Mouse (Mus musculus) telencephalon, adult 2 months (tissue): Measurements from ENCODE around the gene Dock6.

Experiments
- DNase-seq: peaks from one replicate; pipeline ENCODE4 v3.0.0-alpha.2; 2011; ENCODE audit warnings: low read depth, low spot score

Dock6 gene

DNA sequence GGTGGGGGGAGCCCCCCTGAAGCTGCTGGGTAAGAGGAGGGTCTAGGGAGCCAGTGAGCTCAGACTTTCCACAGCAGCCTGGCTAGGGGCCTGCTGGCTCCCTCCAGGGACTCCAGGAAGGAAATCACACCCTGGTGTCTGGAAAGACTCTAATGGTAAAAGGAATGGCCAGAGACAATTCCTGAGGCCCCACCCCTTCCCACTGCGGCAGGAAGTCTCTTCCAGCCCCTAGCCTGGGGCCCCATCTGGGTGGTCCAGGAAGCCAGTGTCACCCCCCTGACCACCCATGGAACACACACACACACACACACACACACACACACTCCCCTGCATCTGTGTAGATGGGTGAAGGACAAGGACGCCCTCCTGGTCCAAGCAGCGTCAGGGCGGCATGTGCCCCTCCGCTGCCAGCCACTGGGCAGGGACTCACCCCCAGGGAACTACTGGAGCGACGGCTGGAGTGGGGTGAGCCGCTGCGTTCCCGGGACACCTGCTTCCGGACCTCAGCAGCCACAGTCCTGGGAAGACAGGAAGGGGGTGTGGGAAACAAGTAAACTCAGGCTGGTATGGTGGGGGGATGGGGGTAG, 5.6 kb downstream of the Dock6 start:
- no peak for DNase-seq

- no peak for DNase-seq
Measured at GRCm38 (mm10) chr9:21845381-21846080, 6.9 kb downstream of the Dock6 start.

- peak; percentile 55 for DNase-seq
Measured at GRCm38 (mm10) chr9:21843086-21843485, 9.3 kb downstream of the Dock6 start.

DNA sequence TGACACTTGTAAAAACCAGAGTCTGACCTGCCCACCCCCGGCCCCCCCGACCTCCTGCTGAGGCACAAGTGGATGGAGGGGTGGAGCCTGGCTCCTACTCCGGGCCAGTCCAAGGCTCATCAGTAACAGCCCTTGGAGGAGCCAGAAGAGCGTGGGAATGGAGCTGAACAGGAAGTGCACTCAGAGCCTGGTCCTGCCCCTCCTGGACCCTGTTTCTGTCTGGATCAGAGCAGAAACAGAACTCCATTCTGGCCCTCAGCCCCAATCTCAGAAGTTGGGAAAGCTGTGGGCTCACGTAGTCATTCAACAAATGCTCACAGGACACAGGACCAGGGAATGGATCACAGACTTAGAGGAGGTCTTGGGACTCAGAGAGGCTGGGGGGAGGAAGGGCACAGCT, 10.0 kb downstream of the Dock6 start:
- DNase-seq, result no peak

DNA sequence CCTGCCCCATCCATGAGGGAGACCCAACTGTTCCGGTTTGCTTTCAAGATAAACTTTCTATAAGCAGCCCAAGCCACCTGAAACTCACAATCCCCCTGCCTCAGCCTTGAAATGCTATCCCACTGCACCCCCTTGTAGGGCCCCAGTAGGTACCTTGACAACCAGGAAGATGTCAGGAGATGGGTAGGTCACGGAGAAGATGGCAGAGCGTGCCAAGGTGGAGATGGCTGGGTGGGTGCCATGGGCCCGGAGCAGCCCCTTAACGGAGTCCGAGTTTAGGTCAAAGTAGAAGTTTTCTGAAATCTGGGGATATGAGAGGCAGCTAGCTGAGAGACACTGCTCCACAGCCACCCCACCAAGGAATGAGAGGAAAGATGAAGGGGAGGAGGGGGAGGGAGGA, 11.1 kb downstream of the Dock6 start:
- DNase-seq, result no peak

- DNase-seq, result no peak
Measured at GRCm38 (mm10) chr9:21840115-21840787, 12.2 kb downstream of the Dock6 start.

DNA sequence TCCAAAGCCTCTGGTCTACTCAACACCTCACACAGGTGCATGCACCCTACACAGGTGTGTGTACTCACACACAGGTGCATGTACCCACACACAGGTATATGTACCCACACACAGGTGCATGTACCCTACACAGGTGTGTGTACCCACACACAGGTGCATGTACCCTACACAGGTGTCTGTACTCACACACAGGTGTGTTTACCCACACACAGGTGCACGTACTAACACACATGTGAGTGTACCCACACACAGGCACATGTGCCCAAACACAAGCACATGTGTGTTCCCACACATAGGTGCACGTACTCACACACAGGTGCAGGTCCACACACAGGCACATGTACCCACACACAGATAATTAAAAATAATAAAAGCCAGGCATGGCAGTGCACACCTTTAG, 14.7 kb downstream of the Dock6 start:
- no peak for DNase-seq

DNA sequence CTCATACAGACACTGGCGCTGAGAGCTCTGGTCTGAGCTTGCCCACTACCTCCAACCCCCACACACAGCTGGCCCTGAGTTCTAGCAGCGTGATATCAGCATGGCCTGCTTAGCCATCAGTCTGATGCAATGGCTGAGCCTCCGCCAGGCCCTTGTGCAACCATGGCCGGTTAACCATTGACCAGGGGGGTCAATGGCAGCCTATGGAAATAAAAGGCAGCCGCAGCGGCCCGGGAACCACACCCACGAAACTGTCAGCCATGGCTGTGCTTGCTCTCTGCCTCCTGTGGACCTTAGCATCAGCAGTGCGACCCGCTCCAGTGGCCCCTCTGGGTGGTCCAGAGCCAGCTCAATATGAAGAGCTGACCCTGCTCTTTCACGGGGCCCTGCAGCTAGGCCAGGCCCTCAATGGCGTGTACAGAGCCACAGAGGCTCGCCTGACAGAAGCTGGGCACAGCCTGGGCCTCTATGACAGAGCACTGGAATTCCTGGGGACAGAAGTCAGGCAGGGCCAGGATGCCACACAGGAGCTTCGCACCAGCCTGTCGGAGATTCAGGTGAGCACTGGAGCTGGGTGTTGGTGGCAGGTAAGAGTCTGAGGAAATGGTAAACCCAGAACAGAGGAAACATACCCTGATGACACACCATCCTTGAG, 17.1 kb downstream of the Dock6 start, which contains the start of gene Angptl8:
Gene Angptl8, plus strand, starts transcription at position 253 of the 655 bp plus-strand sequence.
- no peak for DNase-seq

DNA sequence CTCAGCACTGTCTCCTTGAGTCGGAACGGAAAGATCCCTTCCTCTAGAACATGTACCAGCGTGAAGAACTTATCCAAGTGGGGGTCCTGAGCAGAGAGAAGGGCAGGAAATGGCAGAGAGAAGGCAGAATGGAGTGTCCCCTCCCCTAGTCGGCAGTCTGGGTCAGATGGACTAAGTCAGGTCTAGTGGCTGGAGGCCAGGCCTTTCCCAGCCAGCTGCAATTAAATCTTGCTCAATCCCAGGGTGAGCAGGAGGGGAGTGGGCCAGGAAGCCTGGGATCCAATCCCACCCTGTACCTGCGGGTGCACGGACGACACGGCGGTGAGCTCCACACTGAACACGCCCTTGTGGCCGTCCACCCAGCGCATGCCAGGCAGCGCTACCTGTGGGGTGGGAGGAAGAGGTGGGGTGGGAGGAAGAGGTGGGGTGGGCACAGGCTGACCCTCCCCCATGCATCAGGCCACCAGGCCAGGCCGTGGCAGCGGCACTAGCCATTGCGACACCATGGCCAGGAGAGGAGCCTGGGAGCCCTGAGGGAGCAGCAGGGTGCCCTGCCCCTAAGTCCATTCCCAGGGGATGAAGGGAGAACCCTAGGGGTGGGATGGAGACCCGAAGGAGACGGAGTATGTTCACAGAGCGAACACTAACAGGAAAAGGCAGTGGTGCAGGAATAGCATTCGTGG, 20.7 kb downstream of the Dock6 start:
- DNase-seq, result no peak

- DNase-seq, result no peak
Measured at GRCm38 (mm10) chr9:21830936-21831335, 21.5 kb downstream of the Dock6 start.

- DNase-seq, result no peak
Measured at GRCm38 (mm10) chr9:21830461-21830850, 22.0 kb downstream of the Dock6 start.

DNA sequence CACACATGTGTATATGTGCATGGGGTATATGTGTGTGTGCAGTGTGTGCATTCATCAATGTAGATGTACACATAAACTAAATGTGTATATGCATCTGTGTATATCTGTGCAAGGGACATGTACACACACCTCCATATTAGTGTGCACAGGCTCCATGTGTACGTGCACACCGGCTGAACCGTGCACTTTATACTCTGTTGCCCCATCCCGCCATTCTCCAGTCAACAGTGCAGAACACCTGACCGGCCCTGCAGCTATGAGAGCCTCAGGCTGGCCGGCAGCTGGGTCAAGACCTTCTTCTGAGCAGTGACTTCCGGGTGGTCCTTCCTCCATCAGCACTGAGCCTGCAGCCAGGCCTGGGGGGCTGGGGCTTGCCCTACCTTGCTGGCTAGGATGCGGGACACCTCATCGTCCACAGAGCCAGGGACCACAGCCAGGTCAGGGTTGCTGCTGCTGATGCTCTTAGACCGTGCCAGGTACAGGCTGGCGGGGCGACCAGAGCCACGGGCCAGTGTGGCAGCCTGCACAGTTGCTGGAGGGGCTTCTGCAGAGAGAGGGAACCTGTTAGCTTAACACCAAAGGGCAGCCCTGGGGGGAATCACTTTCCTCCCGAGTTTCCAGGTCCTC, 22.5 kb downstream of the Dock6 start:
- DNase-seq, result no peak

- no peak for DNase-seq
Measured at GRCm38 (mm10) chr9:21824366-21824765, 28.1 kb downstream of the Dock6 start.

DNA sequence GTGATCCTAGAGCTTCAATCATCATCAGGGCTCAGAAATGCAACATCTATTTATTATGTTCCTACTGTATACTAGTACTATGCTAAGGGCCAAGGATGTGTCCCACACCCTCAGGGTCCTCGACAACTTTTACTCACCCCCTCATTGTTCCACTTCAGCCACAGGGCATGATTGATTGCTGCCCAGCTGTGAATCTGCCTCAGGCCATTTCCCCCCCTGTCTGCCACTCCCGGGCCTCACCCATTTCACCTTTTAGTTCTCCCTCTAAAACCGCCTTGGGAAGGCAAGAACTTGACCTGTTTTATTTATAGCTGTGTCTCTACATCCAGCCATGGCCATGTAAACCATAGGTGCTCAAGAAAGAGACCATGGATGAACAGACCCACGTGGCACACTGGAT, 28.5 kb downstream of the Dock6 start:
- no peak for DNase-seq

DNA sequence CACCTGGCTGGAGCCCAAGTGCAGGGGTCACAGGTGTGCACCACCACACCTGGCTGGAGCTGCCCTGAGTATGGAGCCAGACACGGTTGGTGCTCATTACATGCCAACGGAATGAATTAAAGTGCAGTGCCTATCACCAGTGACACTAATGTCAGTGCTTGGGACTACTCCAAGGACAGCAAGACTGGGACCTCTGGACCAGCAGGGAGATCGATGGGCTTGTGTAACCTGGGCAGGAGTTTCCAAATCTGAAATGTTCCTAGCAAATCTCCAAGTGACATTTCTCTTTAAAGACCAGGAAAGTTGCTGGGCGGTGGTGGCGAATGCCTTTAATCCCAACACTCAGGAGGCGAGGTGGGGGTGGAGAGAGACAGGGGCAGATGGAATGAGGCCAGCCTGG, 29.7 kb downstream of the Dock6 start:
- no peak for DNase-seq

DNA sequence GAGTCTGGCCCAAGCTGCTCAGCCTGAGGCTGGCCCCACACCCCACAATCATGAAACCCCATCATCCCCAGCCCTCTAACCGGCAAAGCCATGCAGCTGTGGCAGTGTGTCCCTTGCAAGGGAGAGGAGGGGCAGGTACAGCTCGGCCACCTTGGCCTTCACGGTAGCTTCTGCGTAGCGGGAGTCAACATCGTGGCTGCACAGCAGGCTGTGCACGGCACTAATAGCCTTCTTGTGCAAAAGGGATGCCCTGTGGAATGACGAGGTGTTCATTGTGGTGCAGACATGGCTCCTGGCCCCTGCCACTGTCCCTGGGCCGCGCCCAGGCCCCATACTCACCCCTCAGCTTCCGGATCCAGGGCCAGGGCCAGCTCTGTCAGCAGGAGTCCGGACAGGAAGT, 32.3 kb downstream of the Dock6 start:
- DNase-seq, result no peak

GRCm38 (mm10) chr9:21819181-21819729, 33.2 kb downstream of the Dock6 start:
- peak; percentile 34 for DNase-seq

DNA sequence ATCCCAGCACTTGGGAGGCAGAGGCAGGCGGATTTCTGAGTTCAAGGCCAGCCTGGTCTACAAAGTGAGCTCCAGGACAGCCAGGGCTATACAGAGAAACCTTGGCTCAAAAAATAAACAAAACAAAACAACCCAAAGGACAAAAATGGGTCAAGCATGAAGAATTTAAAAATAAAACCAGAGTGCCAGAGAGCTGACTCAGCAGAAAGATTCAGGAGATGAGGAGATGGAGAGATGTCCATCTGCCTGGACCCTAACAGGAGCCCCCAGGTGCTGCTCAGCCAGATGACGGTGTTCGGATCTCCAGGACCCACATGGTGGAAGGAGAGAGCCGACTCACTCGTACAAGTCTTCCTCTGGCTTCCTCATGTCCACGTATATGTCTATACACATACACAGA, 33.9 kb downstream of the Dock6 start:
- no peak for DNase-seq

GRCm38 (mm10) chr9:21818125-21818524, 34.3 kb downstream of the Dock6 start:
- no peak for DNase-seq

DNA sequence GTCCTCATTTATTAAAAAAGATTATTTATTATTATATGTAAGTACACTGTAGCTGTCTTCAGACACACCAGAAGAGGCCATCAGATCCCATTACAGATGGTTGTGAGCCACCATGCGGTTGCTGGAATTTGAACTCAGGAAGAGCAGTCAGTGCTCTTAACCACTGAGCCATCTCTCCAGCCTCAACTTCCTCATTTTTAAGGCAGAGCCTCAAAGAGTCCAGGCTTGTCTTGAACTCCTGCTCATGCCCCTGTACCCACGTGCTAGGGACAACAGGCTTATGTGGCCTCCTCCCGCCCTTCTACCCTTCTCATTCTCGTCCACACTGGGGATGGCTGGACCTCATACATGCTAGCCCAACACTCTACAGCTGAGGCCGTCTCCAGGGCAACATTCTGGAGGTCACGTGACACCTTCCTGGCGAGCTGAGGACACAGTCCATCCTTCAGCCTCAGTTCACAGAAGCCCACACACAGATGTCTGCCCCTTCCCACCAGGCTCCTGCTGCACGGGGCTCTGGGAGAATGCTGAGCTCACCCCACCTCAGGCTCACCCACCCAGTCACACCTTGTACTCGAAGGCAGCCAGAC, 35.6 kb downstream of the Dock6 start:
- DNase-seq, result no peak

- no peak for DNase-seq
Measured at GRCm38 (mm10) chr9:21811170-21811569, 41.3 kb downstream of the Dock6 start.
